Mouse (Mus musculus) embryonic facial prominence, embryonic 10.5 days (tissue): ENCODE data around the gene Tmem88. TPM values are rescaled to one million over a fixed set of nuclear protein-coding genes. Genes with fewer than 3 reads are reported as not detected.

ENCODE experiments used
- DNase-seq: peaks from one replicate; pipeline ENCODE4 v3.0.0-alpha.2; 2017; ENCODE audit warnings: low spot score
- H3K27ac ChIP-seq: fragments of 300-500 bp; sonication (generic); replicated peaks from 2 replicates; pipeline ENCODE4 v1.5.1; 2016; ENCODE audit warnings: mild to moderate bottlenecking
- H3K27me3 ChIP-seq: fragments of 300-500 bp; sonication (generic); replicated peaks from 2 replicates; pipeline ENCODE4 v1.6.1; 2016; ENCODE audit warnings: low read depth, mild to moderate bottlenecking; ENCODE audit not compliant: poor library complexity, severe bottlenecking
- H3K36me3 ChIP-seq: fragments of 300-500 bp; sonication (generic); replicated peaks from 2 replicates; pipeline ENCODE4 v1.6.1; 2016; ENCODE audit warnings: mild to moderate bottlenecking, moderate library complexity
- H3K4me1 ChIP-seq: fragments of 300-500 bp; sonication (generic); 2 replicates; pipeline ENCODE4 v1.6.1; 2016
- H3K4me3 ChIP-seq: fragments of 300-500 bp; sonication (generic); 2 replicates; pipeline ENCODE4 v1.5.1; 2016; ENCODE audit warnings: mild to moderate bottlenecking, moderate library complexity
- H3K9me3 ChIP-seq: fragments of 300-500 bp; sonication (generic); 2 replicates; pipeline ENCODE4 v1.6.1; 2016; ENCODE audit warnings: mild to moderate bottlenecking
- WGBS: fragments of 180-500 bp; shearing (Covaris S2); methylation state at CpG from one replicate; pipeline ENCODE4 v1.1.7; 2016; 5-methylcytosine and 5-hydroxymethylcytosine counted together
- polyA plus RNA-seq: library from polyadenylated mRNA; unstranded; fragments of >200 nt; fragmentation: Nextera tagmentation; extraction: Ambion mirVana; gene quantifications from 2 replicates; pipeline ENCODE4 v1.2.1, GENCODE M21; 2016

Tmem88 gene
- polyA plus RNA-seq, 1 experiment from 2014 or later: 19.8 TPM

- peak; percentile 28 for DNase-seq
- H3K4me1 ChIP-seq: peaks cover 55% of the 10 kb centered on the region
- H3K27ac ChIP-seq: 0 out of 2 replicates have a peak overlapping the region, but pooled peaks have one; percentile 7
Measured at GRCm38 (mm10) chr11:69421131-69421977, 23.3 kb upstream of the Tmem88 start.

DNA sequence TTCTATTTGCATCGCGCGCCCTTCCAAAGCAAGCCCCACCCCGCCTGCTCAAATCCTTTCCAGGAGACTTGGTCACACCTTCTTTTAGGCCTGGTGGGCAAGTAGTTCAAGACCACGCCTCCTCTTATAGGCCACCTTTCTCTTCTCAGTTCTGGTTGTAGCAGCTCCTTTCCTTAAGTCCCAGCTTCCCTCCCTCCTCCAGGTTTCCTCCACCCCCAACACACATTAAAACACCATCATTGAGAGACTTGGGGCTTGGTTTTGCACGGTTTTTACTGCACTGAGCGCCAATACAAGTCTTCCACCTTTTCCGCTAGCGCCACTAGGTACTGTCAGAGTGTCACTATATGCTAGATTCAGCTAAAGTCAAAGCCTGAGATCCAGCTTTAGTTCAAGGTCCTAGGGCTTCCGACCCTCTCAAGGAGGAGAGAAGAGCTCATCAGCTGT, 22.5 kb upstream of the Tmem88 start:
- 9% methylated on average over 10 of the region's 10 CpGs for WGBS
- H3K4me1 ChIP-seq: peaks cover 61% of the 10 kb centered on the region
- H3K27ac ChIP-seq: no peak overlapping the region
- no peaks in the 10 kb centered on the region for H3K36me3 ChIP-seq
- peak overlapping the region; percentile 93 for H3K4me3 ChIP-seq
- peaks cover 45% of the 10 kb centered on the region for H3K27me3 ChIP-seq
- H3K9me3 ChIP-seq: no peaks in the 10 kb centered on the region
- no peak for DNase-seq

More at GRCm38 (mm10) chr11:69421131-69421977, 23.3 kb upstream of the Tmem88 start:
- Histone ChIP-seq H3K9me3 (no peaks in the 10 kb centered on the region), H3K27me3 (peaks cover 47% of the 10 kb centered on the region), H3K4me3 (peak overlapping the region; percentile 93), H3K36me3 (no peaks in the 10 kb centered on the region)
- WGBS: 9% methylated on average over 25 of the region's 25 CpGs

DNA sequence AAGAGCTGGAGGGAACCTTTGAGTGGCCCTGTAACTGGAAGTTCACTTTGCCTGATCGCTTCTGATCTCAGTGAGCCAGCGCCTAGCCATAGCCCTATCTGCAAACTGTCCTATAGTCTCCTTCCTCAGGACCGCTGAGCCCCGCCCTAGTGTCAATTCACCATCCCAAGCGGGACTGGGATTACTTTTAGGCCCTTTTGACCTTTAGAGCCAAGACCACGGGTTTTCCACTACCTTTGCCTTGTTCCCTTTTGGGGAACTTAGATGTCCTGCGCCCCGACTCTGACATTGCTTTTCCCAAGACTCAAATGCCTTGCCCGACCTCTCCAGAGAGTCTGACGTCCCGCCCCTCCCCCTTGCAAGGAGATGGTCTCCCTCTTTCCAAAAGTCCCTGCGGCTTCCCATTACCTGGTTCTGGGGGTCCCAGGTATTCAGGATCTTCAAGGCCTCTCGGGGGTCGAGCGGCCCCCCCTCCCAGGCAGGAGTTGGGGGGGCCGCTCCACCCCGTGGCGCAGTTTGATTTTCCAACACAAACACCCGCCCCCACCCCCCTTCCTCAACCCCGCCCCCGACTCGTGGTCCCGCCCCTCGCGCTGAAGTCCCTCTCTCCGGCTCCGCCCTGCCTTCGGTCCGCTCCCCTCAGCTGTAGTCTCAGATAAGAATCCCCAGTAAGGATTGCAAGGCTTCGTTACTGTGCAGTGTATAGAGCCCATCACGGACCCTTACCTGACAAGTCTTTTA, 21.9 kb upstream of the Tmem88 start:
- Histone ChIP-seq H3K27ac (peak overlapping the region; percentile 99), H3K9me3 (no peaks in the 10 kb centered on the region), H3K4me1 (peaks cover 67% of the 10 kb centered on the region), H3K36me3 (no peaks in the 10 kb centered on the region), H3K4me3 (peak overlapping the region; percentile 93), H3K27me3 (peaks cover 43% of the 10 kb centered on the region)
- peak; percentile 76 for DNase-seq
- WGBS: 1% methylated on average over 31 of the region's 31 CpGs

GRCm38 (mm10) chr11:69419443-69419812, 21.4 kb upstream of the Tmem88 start:
- Histone ChIP-seq H3K36me3 (no peaks in the 10 kb centered on the region), H3K4me1 (peaks cover 73% of the 10 kb centered on the region), H3K27me3 (peaks cover 41% of the 10 kb centered on the region), H3K27ac (peak overlapping the region; percentile 99), H3K4me3 (peak overlapping the region; percentile 93), H3K9me3 (no peaks in the 10 kb centered on the region)
- DNase-seq: peak; percentile 70
- under 1% methylated on average over 19 of the region's 19 CpGs for WGBS

DNA sequence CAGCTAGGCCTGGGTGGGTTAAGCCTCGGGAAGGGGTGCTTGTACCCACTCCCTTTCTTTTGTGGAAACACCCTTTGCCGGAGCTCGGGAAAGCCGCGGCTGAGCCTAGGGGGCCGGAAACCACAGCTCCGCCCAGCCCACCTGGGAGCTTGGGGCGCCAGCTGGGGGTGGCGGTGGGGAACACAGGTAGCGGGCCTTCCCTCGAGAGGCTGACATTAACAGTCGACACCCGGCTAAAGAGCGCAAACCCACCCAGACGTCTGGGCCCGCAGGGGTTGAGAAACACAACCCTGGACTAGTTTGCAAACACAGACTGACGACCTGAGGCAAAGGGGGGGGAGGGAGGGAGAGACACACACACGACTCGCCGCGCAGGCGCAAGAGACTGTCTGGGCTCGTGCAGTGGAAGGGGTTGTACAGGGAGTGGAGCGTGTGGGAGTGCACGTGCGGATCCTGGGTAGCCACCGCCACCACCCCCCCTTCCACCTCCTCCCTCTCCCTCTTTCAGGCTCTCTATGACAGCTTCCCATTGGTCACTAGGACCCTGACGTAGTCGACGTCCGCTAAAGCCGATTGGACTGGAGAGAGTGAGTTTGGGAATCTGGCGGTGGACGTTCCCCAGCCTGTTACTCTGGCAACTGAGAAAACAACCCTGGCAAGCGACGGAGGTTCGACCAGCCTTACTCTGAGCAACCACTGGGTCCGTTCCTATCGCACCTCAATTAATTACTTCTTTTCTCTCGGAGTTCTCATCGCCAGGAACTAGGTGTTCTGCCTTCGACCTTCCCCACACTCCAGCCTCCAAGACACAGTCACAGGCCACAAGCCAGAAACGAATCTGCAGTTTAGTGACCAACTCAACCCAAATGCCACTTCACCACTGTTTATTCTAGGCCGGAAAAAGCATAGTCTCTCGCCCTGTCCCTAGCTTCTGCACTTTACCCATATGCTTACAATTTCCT, 20.7 kb upstream of the Tmem88 start:
- under 1% methylated on average over 45 of the region's 45 CpGs for WGBS
- Histone ChIP-seq H3K9me3 (no peaks in the 10 kb centered on the region), H3K4me3 (peak overlapping the region; percentile 93), H3K27ac (peak overlapping the region; percentile 99), H3K4me1 (peaks cover 79% of the 10 kb centered on the region), H3K27me3 (peaks cover 34% of the 10 kb centered on the region), H3K36me3 (peaks cover 3% of the 10 kb centered on the region)
- DNase-seq: peak; percentile 99

GRCm38 (mm10) chr11:69417449-69418384, 19.7 kb upstream of the Tmem88 start:
- peaks cover 90% of the 10 kb centered on the region for H3K4me1 ChIP-seq
- WGBS: under 1% methylated on average over 39 of the region's 39 CpGs
- H3K27ac ChIP-seq: peak overlapping the region; percentile 99
- DNase-seq: peak; percentile 97
- peaks cover 14% of the 10 kb centered on the region for H3K36me3 ChIP-seq
- no peaks in the 10 kb centered on the region for H3K9me3 ChIP-seq
- peaks cover 24% of the 10 kb centered on the region for H3K27me3 ChIP-seq
- H3K4me3 ChIP-seq: peak overlapping the region; percentile 93

- Histone ChIP-seq H3K27me3 (peaks cover 17% of the 10 kb centered on the region), H3K36me3 (peaks cover 21% of the 10 kb centered on the region), H3K27ac (peak overlapping the region; percentile 99), H3K4me1 (peaks cover 97% of the 10 kb centered on the region), H3K4me3 (peak overlapping the region; percentile 93), H3K9me3 (no peaks in the 10 kb centered on the region)
- WGBS: 4% methylated on average over 8 of the region's 8 CpGs
- no peak for DNase-seq
Measured at GRCm38 (mm10) chr11:69416921-69417448, 19.0 kb upstream of the Tmem88 start.

GRCm38 (mm10) chr11:69416509-69416908, 18.5 kb upstream of the Tmem88 start:
- peaks cover 26% of the 10 kb centered on the region for H3K36me3 ChIP-seq
- no peaks in the 10 kb centered on the region for H3K9me3 ChIP-seq
- H3K4me3 ChIP-seq: peak overlapping the region; percentile 93
- no peak for DNase-seq
- under 1% methylated on average over 4 of the region's 4 CpGs for WGBS
- peaks cover 98% of the 10 kb centered on the region for H3K4me1 ChIP-seq
- H3K27ac ChIP-seq: peak overlapping the region; percentile 99
- H3K27me3 ChIP-seq: peaks cover 12% of the 10 kb centered on the region

GRCm38 (mm10) chr11:69415668-69416451, 17.8 kb upstream of the Tmem88 start:
- WGBS: under 1% methylated on average over 21 of the region's 25 CpGs
- peak overlapping the region; percentile 93 for H3K4me3 ChIP-seq
- H3K9me3 ChIP-seq: no peaks in the 10 kb centered on the region
- DNase-seq: peak; percentile 92
- peaks cover 94% of the 10 kb centered on the region for H3K4me1 ChIP-seq
- peaks cover 5% of the 10 kb centered on the region for H3K27me3 ChIP-seq
- H3K27ac ChIP-seq: peak overlapping the region; percentile 99
- peaks cover 26% of the 10 kb centered on the region for H3K36me3 ChIP-seq

DNA sequence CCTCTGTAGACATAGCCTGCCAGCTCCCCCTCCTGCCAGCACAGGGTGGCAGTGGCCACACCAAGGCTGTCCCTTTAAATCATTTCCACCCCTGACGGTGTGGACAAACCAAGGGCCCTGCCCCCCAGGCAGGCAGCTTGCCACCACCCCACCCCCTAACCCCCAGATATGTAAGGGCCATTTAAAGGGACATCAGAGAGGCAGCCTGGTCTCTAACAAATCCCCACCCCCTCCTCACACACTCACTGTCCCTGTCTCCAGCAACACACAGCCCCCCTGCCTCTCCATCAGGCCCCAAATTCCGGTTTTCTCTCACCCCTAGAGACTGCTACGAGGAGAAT, 17.3 kb upstream of the Tmem88 start:
- peaks cover 94% of the 10 kb centered on the region for H3K4me1 ChIP-seq
- peak; percentile 71 for DNase-seq
- WGBS: 0% methylated on average over 3 of the region's 3 CpGs

More for the DNA sequence above, 17.3 kb upstream of the Tmem88 start:
- peak overlapping the region; percentile 99 for H3K27ac ChIP-seq
- H3K36me3 ChIP-seq: peaks cover 26% of the 10 kb centered on the region
- H3K4me3 ChIP-seq: peak overlapping the region; percentile 93
- H3K9me3 ChIP-seq: no peaks in the 10 kb centered on the region
- no peaks in the 10 kb centered on the region for H3K27me3 ChIP-seq
